Mouse (Mus musculus) left cerebral cortex, postnatal 14 days (tissue): ENCODE data around the gene Pdzd3. TPM values are rescaled to one million over a fixed set of nuclear protein-coding genes. Genes with fewer than 3 reads are reported as not detected.
"Not testable (repeated sequence)": the region's sequence is repeated elsewhere in the genome, so short reads cannot be mapped to it uniquely, and the experiment has no call there.

ENCODE experiments used
- DNase-seq, 2 experiments: peaks; one replicate each; pipeline ENCODE4 v3.0.0; 2021 to 2022; ENCODE audit warnings: low spot score in 2 of 2, mixed read lengths in 1 of 2
- intact Hi-C: fragments of 180-260 bp; cut with DNase I; formaldehyde crosslinking; loops from one replicate; pipeline ENCODE4 v1.15.1; 2025
- long read RNA-seq, 2 experiments: library from polyadenylated mRNA; stranded (forward); transcript quantifications; one replicate each; pipeline ENCODE4 v2.0.0; 2021
- total RNA-seq, 2 experiments: library from RNA; stranded (reverse); gene quantifications; 2 replicates each; pipeline ENCODE4 v1.2.3; 2021

The Pdzd3 gene
- total RNA-seq = under 1 TPM; 0.53 to 0.82 TPM
- long read RNA-seq, experiment 1, partial matches to known transcripts = 0 of 1 reads
- long read RNA-seq, experiment 1, other reads (novel, unspliced or antisense) = 1 of 1 reads
- long read RNA-seq, experiment 2, partial matches to known transcripts = 1 of 1 reads
- long read RNA-seq, experiment 2, other reads (novel, unspliced or antisense) = 0 of 1 reads

GRCm38 (mm10) chr9:44251314-44251713, at the start of gene Pdzd3:
TSS of gene Pdzd3 (minus strand) at chr9:44251471.
- intact Hi-C loops = no loop called here
- DNase-seq = no peak

- DNase-seq, intact Hi-C loops: not testable (repeated sequence)
These were observed 48.7 kb upstream of the Pdzd3 start for GRCm38 (mm10) chr9:44300001-44300400.

- intact Hi-C loops = no loop called here
- peak in 1 of 2 experiments; percentile 43 for DNase-seq
These were observed 41.2 kb upstream of the Pdzd3 start for GRCm38 (mm10) chr9:44292490-44292889.

GRCm38 (mm10) chr9:44288959-44289291, 37.7 kb upstream of the Pdzd3 start:
- intact Hi-C loops = no loop called here
- no peak for DNase-seq

- intact Hi-C loops = no loop called here
- peak in 1 of 2 experiments; percentile 47 for DNase-seq
These were observed 37.0 kb upstream of the Pdzd3 start, which contains the start of gene Abcg4 for GRCm38 (mm10) chr9:44288076-44288958. TSS of gene Abcg4 (minus strand) at chr9:44288615.

- intact Hi-C loops = no loop called here
- peak in 1 of 2 experiments; percentile 22 for DNase-seq
These were observed 36.3 kb upstream of the Pdzd3 start for GRCm38 (mm10) chr9:44287401-44288075.

- intact Hi-C loops = no loop called here
- no peak for DNase-seq
These were observed 35.7 kb upstream of the Pdzd3 start for GRCm38 (mm10) chr9:44287003-44287400.

- intact Hi-C loops = no loop called here
- no peak for DNase-seq
These were observed 35.1 kb upstream of the Pdzd3 start for GRCm38 (mm10) chr9:44286256-44286850.

GRCm38 (mm10) chr9:44283183-44283582, 31.9 kb upstream of the Pdzd3 start:
- no peak for DNase-seq
- intact Hi-C loops = no loop called here

GRCm38 (mm10) chr9:44269973-44270372, 18.7 kb upstream of the Pdzd3 start:
- DNase-seq = no peak
- intact Hi-C loops = loop anchor here (2.0 kb wide), 1 partner anchor 31 kb away; no protein-coding TSS in a partner anchor

- no peak for DNase-seq
- intact Hi-C loops = loop anchor here (2.0 kb wide), 1 partner anchor 30 kb away; no protein-coding TSS in a partner anchor
These were observed 17.8 kb upstream of the Pdzd3 start for GRCm38 (mm10) chr9:44269077-44269476.

GRCm38 (mm10) chr9:44268432-44268831, 17.2 kb upstream of the Pdzd3 start, which contains the start of gene Nlrx1:
TSS of gene Nlrx1 (minus strand) at chr9:44268599.
- intact Hi-C loops = loop anchor here (2.0 kb wide), 1 partner anchor 30 kb away; no protein-coding TSS in a partner anchor
- no peak for DNase-seq

- intact Hi-C loops = loop anchor here (2.0 kb wide), 1 partner anchor 29 kb away; no protein-coding TSS in a partner anchor
- DNase-seq = peak; percentile 76 to 80
These were observed 16.7 kb upstream of the Pdzd3 start for GRCm38 (mm10) chr9:44268027-44268360.

GRCm38 (mm10) chr9:44267319-44268026, 16.2 kb upstream of the Pdzd3 start:
- no peak for DNase-seq
- intact Hi-C loops = loop anchor here (2.0 kb wide), 1 partner anchor 29 kb away; no protein-coding TSS in a partner anchor

GRCm38 (mm10) chr9:44266478-44267226, 15.4 kb upstream of the Pdzd3 start:
- DNase-seq = peak; percentile 38 to 74
- intact Hi-C loops = no loop called here

GRCm38 (mm10) chr9:44261388-44261787, 10.1 kb upstream of the Pdzd3 start:
- DNase-seq = no peak
- intact Hi-C loops = no loop called here

GRCm38 (mm10) chr9:44259014-44259413, 7.7 kb upstream of the Pdzd3 start:
- no peak for DNase-seq
- intact Hi-C loops = no loop called here

GRCm38 (mm10) chr9:44256213-44256612, 4.9 kb upstream of the Pdzd3 start:
- intact Hi-C loops = no loop called here
- DNase-seq = no peak
